Mouse (Mus musculus) stomach, embryonic 16.5 days (tissue): ENCODE results near the gene Fam71e2. TPM values are rescaled to one million over a fixed set of nuclear protein-coding genes. Genes with fewer than 3 reads are reported as not detected.
A peak's percentile ranks its signal among the peaks of the same experiment; 100 is the strongest.
"Not testable (repeated sequence)": the region's sequence is repeated elsewhere in the genome, so short reads cannot be mapped to it uniquely, and the experiment has no call there.

ENCODE experiments used
- ATAC-seq: fragments of 200-750 bp; cut with Nextera tagmentation; 2 replicates; pipeline ENCODE4 v1.8.0; 2017; ENCODE audit warnings: moderate number of reproducible peaks, moderate TSS enrichment; ENCODE audit not compliant: insufficient read depth, low FRiP score
- H3K27ac ChIP-seq: fragments of 300-500 bp; sonication (generic); 2 replicates; pipeline ENCODE4 v1.5.1; 2014; ENCODE audit warnings: low read length
- H3K27me3 ChIP-seq: fragments of 300-500 bp; sonication (generic); 2 replicates; pipeline ENCODE4 v1.6.1; 2014; ENCODE audit warnings: low read length, control low read depth, mixed read lengths; ENCODE audit not compliant: control insufficient read depth, insufficient read depth
- H3K36me3 ChIP-seq: fragments of 300-500 bp; sonication (generic); 2 replicates; pipeline ENCODE4 v1.6.1; 2014; ENCODE audit warnings: low read length; ENCODE audit not compliant: control insufficient read depth, insufficient read depth
- H3K4me1 ChIP-seq: fragments of 300-500 bp; sonication (generic); 2 replicates; pipeline ENCODE4 v1.6.1; 2014; ENCODE audit warnings: low read length, control low read depth, mixed read lengths; ENCODE audit not compliant: control insufficient read depth, insufficient read depth
- H3K4me2 ChIP-seq: fragments of 300-500 bp; sonication (generic); 2 replicates; pipeline ENCODE4 v1.6.1; 2014; ENCODE audit warnings: low read depth, low read length, mixed read lengths
- H3K4me3 ChIP-seq: fragments of 300-500 bp; sonication (generic); replicated peaks from 2 replicates; pipeline ENCODE4 v1.5.1; 2014; ENCODE audit warnings: mild to moderate bottlenecking, low read length
- H3K9ac ChIP-seq: fragments of 300-500 bp; sonication (generic); 2 replicates; pipeline ENCODE4 v1.6.1; 2014; ENCODE audit warnings: low read length
- H3K9me3 ChIP-seq: fragments of 300-500 bp; sonication (generic); replicated peaks from 2 replicates; pipeline ENCODE4 v1.6.1; 2016; ENCODE audit warnings: low read length, control low read depth; ENCODE audit not compliant: control insufficient read depth
- WGBS: fragments of 180-500 bp; shearing (Covaris S2); extraction: QIAGEN DNeasy Blood & Tissue Kit; methylation state at CpG from one replicate; pipeline ENCODE4 v1.1.7; 2014; 5-methylcytosine and 5-hydroxymethylcytosine counted together
- polyA plus RNA-seq: library from polyadenylated mRNA; unstranded; fragments of >200 nt; fragmentation: Nextera tagmentation; extraction: Ambion mirVana; gene quantifications from 2 replicates; pipeline ENCODE4 v1.2.1, GENCODE M21; 2015

Gene Fam71e2
- polyA plus RNA-seq, 1 experiment from 2014 or later = not detected

DNA sequence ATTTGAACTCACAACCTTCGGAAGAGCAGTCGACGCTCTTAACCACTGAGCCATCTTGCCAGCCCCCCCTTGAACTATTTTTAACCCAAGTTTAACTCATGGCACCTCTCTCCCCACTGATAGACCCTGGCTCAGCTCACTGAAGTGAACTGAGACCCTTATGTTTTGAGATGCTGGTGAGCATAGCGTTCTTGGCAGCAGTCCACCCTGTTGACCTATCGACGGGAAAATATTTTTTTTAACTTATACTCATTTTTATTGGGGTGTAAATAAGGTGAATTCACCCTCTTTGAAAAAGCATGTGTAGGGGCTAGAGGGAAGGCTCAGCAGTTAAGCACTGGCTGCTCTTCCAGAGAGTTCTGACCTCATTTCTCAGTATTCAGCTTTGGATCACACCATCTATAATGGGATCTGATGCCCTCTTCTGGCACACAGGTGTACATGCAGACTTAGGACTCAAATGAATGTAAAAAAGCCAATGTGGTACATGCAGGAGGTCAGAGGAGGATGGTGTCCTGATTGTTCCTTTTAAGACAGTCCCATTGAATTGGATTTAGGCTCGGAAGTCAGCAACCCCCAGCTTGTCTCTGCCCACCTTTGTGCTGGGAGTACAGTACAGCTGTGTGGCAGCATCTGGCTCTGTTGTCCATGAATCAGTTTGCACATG, 24.8 kb upstream of the Fam71e2 start:
- no peak overlapping the region for H3K27ac ChIP-seq
- H3K4me3 ChIP-seq = no peak overlapping the region
- H3K36me3 ChIP-seq = peaks cover 20% of the 10 kb centered on the region
- H3K27me3 ChIP-seq = no peaks in the 10 kb centered on the region
- ATAC-seq = no peak
- 67% methylated on average over 7 of the region's 7 CpGs for WGBS
- H3K4me1 ChIP-seq = peaks cover 16% of the 10 kb centered on the region; the same call in 1 of the 2 replicates
- H3K9ac ChIP-seq = no peak overlapping the region
- H3K4me2 ChIP-seq = no peak overlapping the region
- no peaks in the 10 kb centered on the region for H3K9me3 ChIP-seq

- Histone ChIP-seq H3K27ac (no peak overlapping the region), H3K4me1 (peaks cover 16% of the 10 kb centered on the region; the same call in 1 of the 2 replicates), H3K4me2 (peak overlapping the region; percentile 74; the same call in 1 of the 2 replicates), H3K36me3 (peaks cover 20% of the 10 kb centered on the region), H3K9ac (no peak overlapping the region), H3K9me3 (no peaks in the 10 kb centered on the region), H3K4me3 (no peak overlapping the region), H3K27me3 (no peaks in the 10 kb centered on the region)
- ATAC-seq = no peak
- 70% methylated on average over 3 of the region's 3 CpGs for WGBS
Observed at GRCm38 (mm10) chr7:4794631-4795168, 23.6 kb upstream of the Fam71e2 start.

- peak overlapping the region; percentile 74 for H3K4me2 ChIP-seq
- ATAC-seq = no peak
- H3K4me1 ChIP-seq = peaks cover 16% of the 10 kb centered on the region; the same call in 1 of the 2 replicates
- peaks cover 20% of the 10 kb centered on the region for H3K36me3 ChIP-seq
- no peaks in the 10 kb centered on the region for H3K27me3 ChIP-seq
- peak overlapping the region; percentile 99 for H3K9ac ChIP-seq
- peak overlapping the region; percentile 96 for H3K27ac ChIP-seq
- H3K9me3 ChIP-seq = no peaks in the 10 kb centered on the region
- peak overlapping the region; percentile 96 for H3K4me3 ChIP-seq
- 33% methylated on average over 4 of the region's 4 CpGs for WGBS
Observed at GRCm38 (mm10) chr7:4793674-4794073, 22.6 kb upstream of the Fam71e2 start.

DNA sequence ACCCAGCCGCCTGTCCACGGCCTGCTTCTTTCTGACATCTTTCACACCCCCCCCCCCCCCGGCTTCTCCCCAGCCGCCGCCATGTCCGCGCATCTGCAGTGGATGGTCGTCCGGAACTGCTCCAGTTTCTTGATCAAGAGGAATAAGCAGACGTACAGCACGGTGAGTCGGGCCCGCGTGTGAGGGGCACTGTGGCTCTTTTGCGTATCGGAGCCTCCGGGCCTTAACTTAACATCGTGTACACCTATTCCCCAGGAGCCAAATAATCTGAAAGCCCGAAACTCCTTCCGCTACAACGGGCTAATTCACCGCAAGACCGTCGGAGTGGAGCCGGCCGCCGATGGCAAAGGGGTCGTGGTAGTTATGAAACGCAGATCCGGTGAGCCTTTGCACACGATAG, 22.1 kb upstream of the Fam71e2 start:
- peak overlapping the region; percentile 99 for H3K9ac ChIP-seq
- not testable (repeated sequence) for H3K9me3 ChIP-seq, ATAC-seq, H3K27me3 ChIP-seq
- peak overlapping the region; percentile 96 for H3K27ac ChIP-seq
- H3K4me1 ChIP-seq = peaks cover 20% of the 10 kb centered on the region
- H3K4me2 ChIP-seq = peak overlapping the region; percentile 74
- WGBS = under 1% methylated on average over 31 of the region's 31 CpGs
- H3K36me3 ChIP-seq = peaks cover 20% of the 10 kb centered on the region
- peak overlapping the region; percentile 96 for H3K4me3 ChIP-seq

DNA sequence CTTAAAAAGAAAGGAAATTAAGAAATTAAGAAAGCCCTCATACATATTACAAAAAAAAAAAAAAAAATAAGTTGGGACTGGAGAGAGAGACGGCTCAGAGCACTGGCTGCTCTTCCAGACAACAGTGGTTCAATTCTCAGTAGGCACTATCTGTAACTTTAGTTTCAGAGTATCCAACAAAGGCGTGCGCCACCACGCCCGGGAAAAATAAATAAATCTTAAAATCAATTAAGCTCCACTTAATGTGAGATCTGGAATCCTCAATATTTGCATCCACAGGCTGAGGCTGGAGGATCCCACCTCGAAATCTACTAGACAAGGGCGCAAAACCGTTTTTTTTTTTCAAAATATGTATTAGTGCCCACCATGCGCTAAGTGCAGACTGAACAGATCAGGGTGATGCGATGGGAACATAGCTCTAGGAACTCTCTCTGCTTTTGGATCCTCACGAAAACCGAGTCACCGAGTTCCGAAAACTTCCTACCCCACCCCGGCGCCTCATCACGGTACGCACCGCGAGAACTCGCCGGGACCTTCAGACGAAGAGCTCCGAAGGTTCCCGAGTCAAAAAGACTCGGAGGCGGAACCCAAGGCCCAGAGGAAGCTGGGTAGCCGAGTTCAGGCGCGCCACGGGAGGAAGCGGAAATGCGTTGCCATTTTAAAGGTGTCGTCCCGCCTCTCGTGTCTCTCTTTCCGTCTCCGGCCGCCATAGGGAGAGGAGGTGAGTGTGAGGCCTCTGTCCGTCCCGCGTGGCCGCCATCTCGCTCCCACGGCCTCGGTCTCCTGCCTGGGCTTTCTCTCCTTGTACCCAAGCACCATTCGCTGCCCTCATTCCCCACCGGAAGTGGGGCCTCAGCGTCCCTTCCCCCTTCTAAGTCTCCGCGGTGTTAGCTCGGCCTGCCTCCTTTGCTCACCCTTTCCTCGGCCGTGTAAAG, 21.4 kb upstream of the Fam71e2 start, which contains the start of gene Rpl28:
Rpl28 (plus strand) TSS at position 597 of the 935 bp plus-strand sequence.
- no peaks in the 10 kb centered on the region for H3K27me3 ChIP-seq
- peak within 1 kb of the TSS; percentile 96 for H3K4me3 ChIP-seq
- peak; percentile 90 for ATAC-seq
- WGBS = under 1% methylated on average over 54 of the region's 54 CpGs
- peaks cover 20% of the 10 kb centered on the region for H3K36me3 ChIP-seq
- peak within 1 kb of the TSS; percentile 96 for H3K27ac ChIP-seq
- peaks cover 21% of the 10 kb centered on the region for H3K4me1 ChIP-seq
- peak within 1 kb of the TSS; percentile 74 for H3K4me2 ChIP-seq
- H3K9ac ChIP-seq = peak within 1 kb of the TSS; percentile 99
- no peaks in the 10 kb centered on the region for H3K9me3 ChIP-seq

- Histone ChIP-seq H3K4me1 (peaks cover 15% of the 10 kb centered on the region), H3K4me3 (peak within 1 kb of the TSS; percentile 72), H3K9me3 (no peaks in the 10 kb centered on the region), H3K4me2 (peak within 1 kb of the TSS; percentile 93), H3K27me3 (no peaks in the 10 kb centered on the region), H3K36me3 (peaks cover 6% of the 10 kb centered on the region; the same call in 1 of the 2 replicates), H3K9ac (peak within 1 kb of the TSS; percentile 84), H3K27ac (peak within 1 kb of the TSS; percentile 89)
- 7% methylated on average over 40 of the region's 40 CpGs for WGBS
- ATAC-seq = peak; percentile 70
Observed at GRCm38 (mm10) chr7:4789436-4789935, 18.4 kb upstream of the Fam71e2 start, which contains the start of gene Tmem238. Gene Tmem238 (minus strand): TSS chr7:4789656.

- Histone ChIP-seq H3K4me3 (peak overlapping the region; percentile 72), H3K36me3 (no peaks in the 10 kb centered on the region), H3K4me1 (peaks cover 8% of the 10 kb centered on the region), H3K27me3 (no peaks in the 10 kb centered on the region), H3K9me3 (no peaks in the 10 kb centered on the region), H3K27ac (peak overlapping the region; percentile 89), H3K4me2 (peak overlapping the region; percentile 93), H3K9ac (peak overlapping the region; percentile 84)
- ATAC-seq = peak; percentile 26; the same call in 1 of the 2 replicates
- 2% methylated on average over 64 of the region's 64 CpGs for WGBS
Observed at GRCm38 (mm10) chr7:4788499-4789435, 17.7 kb upstream of the Fam71e2 start.

DNA sequence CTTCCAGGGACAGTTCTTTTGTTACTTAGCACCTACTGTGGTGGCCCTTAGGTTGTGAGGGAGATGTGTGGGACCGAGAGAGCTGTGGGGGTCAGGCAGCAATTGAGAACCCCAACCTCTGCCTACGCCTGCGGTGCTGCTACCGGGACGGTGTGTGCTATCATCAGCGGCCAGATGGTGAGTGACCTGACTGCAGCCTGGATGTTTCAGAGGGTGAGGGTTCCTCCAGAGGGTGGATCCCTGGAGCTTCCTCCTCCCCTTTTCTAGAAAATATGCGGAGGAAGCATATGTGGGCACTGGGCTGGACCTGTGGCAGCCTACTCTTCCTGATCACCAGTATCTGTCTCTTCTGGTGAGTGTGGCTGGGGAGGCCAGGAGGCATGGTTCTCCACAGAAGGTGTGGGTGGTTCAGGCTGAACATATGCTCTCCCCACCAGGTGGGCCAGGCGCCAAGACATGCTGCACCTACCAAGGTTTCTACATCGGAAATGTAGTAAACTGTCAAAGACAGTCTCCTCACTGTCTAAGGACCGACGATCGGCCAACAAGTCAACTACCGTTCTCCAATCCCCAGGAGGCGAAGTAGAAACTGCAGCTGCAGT, 12.7 kb upstream of the Fam71e2 start:
- WGBS = 76% methylated on average over 14 of the region's 14 CpGs
- ATAC-seq = no peak
- Histone ChIP-seq H3K4me2 (no peak overlapping the region), H3K27ac (no peak overlapping the region), H3K4me3 (no peak overlapping the region), H3K4me1 (peaks cover 17% of the 10 kb centered on the region), H3K9me3 (no peaks in the 10 kb centered on the region), H3K27me3 (peaks cover 6% of the 10 kb centered on the region), H3K9ac (no peak overlapping the region), H3K36me3 (no peaks in the 10 kb centered on the region)
